Mouse (Mus musculus): ENCODE results near the gene Ifna1. TPM values are rescaled to one million over a fixed set of nuclear protein-coding genes. Genes with fewer than 3 reads are reported as not detected.
"Not testable (repeated sequence)": the region's sequence is repeated elsewhere in the genome, so short reads cannot be mapped to it uniquely, and the experiment has no call there.

The Ifna1 gene
- polyA plus RNA-seq, 1 experiment from 2014 or later, result not detected

- not testable (repeated sequence) for H3K4me3 ChIP-seq (ENCODE audit: low read depth, low read length); H3K36me3 ChIP-seq (ENCODE audit: control insufficient read depth, insufficient read depth, low read length); H3K4me2 ChIP-seq (replicated peaks; ENCODE audit: low read depth, low read length); H3K27ac ChIP-seq (ENCODE audit: low read depth, low read length); H3K4me1 ChIP-seq (replicated peaks; ENCODE audit: control insufficient read depth, insufficient read depth, low read length); ATAC-seq (ENCODE audit: low FRiP score); DNase-seq (ENCODE audit: low spot score); H3K27me3 ChIP-seq (ENCODE audit: control insufficient read depth, insufficient read depth, low read length); H3K9me3 ChIP-seq (ENCODE audit: control insufficient read depth, low read length); H3K9ac ChIP-seq (ENCODE audit: low read depth, low read length)
- WGBS, result 93% methylated on average over 1 of the region's 1 CpGs
Measured at GRCm38 (mm10) chr4:88835225-88835624, 14.7 kb upstream of the Ifna1 start, which contains the start of gene Ifna5. Gene Ifna5, plus strand, starts transcription at chr4:88835525.

DNA sequence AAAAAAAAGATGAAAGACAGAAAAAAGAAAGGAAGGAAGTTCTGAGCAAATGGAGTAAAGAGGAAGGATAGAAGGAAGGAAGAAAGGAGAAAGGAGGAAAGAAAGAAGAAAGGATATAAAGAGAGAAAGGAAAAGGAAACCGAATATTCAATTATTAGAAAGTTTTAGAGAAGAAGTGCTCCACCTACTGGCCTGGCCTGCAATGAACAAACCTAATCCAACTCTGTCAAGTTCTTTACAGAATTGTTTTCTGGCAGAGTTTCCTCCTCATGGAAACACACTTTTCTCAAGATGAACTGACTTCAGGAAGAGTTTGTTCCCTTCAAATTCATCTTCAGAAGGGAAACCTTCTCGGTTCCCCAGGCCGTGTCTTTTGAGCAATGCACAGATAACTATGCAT lies 11.1 kb upstream of the Ifna1 start:
- WGBS, result 40% methylated on average over 3 of the region's 3 CpGs

GRCm38 (mm10) chr4:88840058-88840457 lies 9.8 kb upstream of the Ifna1 start:
- ATAC-seq (ENCODE audit: low FRiP score), result no peak
- Histone ChIP-seq H3K4me2 (replicated peaks; ENCODE audit: low read depth, low read length) (no peak overlapping the region), H3K36me3 (ENCODE audit: control insufficient read depth, insufficient read depth, low read length) (no peaks in the 10 kb centered on the region), H3K9me3 (ENCODE audit: control insufficient read depth, low read length) (no peaks in the 10 kb centered on the region), H3K4me3 (ENCODE audit: low read depth, low read length) (no peak overlapping the region), H3K27ac (ENCODE audit: low read depth, low read length) (no peak overlapping the region), H3K9ac (ENCODE audit: low read depth, low read length) (no peak overlapping the region), H3K27me3 (ENCODE audit: control insufficient read depth, insufficient read depth, low read length) (no peaks in the 10 kb centered on the region), H3K4me1 (replicated peaks; ENCODE audit: control insufficient read depth, insufficient read depth, low read length) (no peaks in the 10 kb centered on the region)
- 85% methylated on average over 3 of the region's 3 CpGs for WGBS
- DNase-seq (ENCODE audit: low spot score), result no peak

More for the DNA sequence above, 11.1 kb upstream of the Ifna1 start:
- DNase-seq (ENCODE audit: low spot score) (peak; percentile 46), ATAC-seq (ENCODE audit: low FRiP score) (no peak)
- no peaks in the 10 kb centered on the region for H3K27me3 ChIP-seq (ENCODE audit: control insufficient read depth, insufficient read depth, low read length)
- H3K36me3 ChIP-seq (ENCODE audit: control insufficient read depth, insufficient read depth, low read length), result no peaks in the 10 kb centered on the region
- H3K9me3 ChIP-seq (ENCODE audit: control insufficient read depth, low read length), result no peaks in the 10 kb centered on the region
- H3K9ac ChIP-seq (ENCODE audit: low read depth, low read length), result no peak overlapping the region
- H3K4me2 ChIP-seq (replicated peaks; ENCODE audit: low read depth, low read length), result no peak overlapping the region
- no peak overlapping the region for H3K4me3 ChIP-seq (ENCODE audit: low read depth, low read length)
- no peaks in the 10 kb centered on the region for H3K4me1 ChIP-seq (replicated peaks; ENCODE audit: control insufficient read depth, insufficient read depth, low read length)
- no peak overlapping the region for H3K27ac ChIP-seq (ENCODE audit: low read depth, low read length)

DNA sequence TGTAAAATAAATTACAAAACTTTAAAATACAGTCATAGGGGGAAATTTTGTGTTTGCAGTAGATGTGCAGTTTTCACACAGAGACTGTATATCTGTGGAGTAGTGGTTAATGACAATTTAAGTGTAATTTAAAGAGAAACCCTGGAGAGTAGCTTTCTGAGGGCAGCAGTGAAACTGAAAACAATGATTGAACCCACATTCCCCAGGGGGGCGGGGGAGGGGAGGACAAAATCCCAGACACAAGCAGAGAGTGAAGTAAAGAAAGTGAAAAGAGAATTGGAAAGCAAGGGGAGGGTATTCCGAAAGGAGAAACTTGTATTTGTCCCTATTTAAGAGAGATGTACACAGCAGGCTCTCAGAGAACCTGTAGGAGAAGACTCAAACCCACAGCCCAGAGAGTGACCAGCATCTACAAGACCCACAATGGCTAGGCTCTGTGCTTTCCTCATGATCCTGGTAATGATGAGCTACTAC lies 8.4 kb upstream of the Ifna1 start, which contains the start of gene Ifna4:
Ifna4 (plus strand) TSS at position 424 of the 474 bp plus-strand sequence.
- H3K9ac ChIP-seq (ENCODE audit: low read depth, low read length), result no peak within 1 kb of the TSS
- H3K9me3 ChIP-seq (ENCODE audit: control insufficient read depth, low read length), result no peaks in the 10 kb centered on the region
- DNase-seq (ENCODE audit: low spot score), result no peak
- 24% methylated on average over 2 of the region's 2 CpGs for WGBS
- H3K4me3 ChIP-seq (ENCODE audit: low read depth, low read length), result no peak within 1 kb of the TSS
- H3K36me3 ChIP-seq (ENCODE audit: control insufficient read depth, insufficient read depth, low read length), result no peaks in the 10 kb centered on the region
- no peak for ATAC-seq (ENCODE audit: low FRiP score)
- no peaks in the 10 kb centered on the region for H3K4me1 ChIP-seq (replicated peaks; ENCODE audit: control insufficient read depth, insufficient read depth, low read length)
- H3K27ac ChIP-seq (ENCODE audit: low read depth, low read length), result no peak within 1 kb of the TSS
- no peaks in the 10 kb centered on the region for H3K27me3 ChIP-seq (ENCODE audit: control insufficient read depth, insufficient read depth, low read length)
- H3K4me2 ChIP-seq (replicated peaks; ENCODE audit: low read depth, low read length), result no peak within 1 kb of the TSS

GRCm38 (mm10) chr4:88845334-88845733 lies 4.6 kb upstream of the Ifna1 start:
- WGBS, result 50% methylated on average over 2 of the region's 2 CpGs
- Histone ChIP-seq H3K9ac (ENCODE audit: low read depth, low read length) (no peak overlapping the region), H3K27ac (ENCODE audit: low read depth, low read length) (no peak overlapping the region), H3K4me3 (ENCODE audit: low read depth, low read length) (no peak overlapping the region), H3K36me3 (ENCODE audit: control insufficient read depth, insufficient read depth, low read length) (no peaks in the 10 kb centered on the region), H3K4me2 (replicated peaks; ENCODE audit: low read depth, low read length) (no peak overlapping the region), H3K27me3 (ENCODE audit: control insufficient read depth, insufficient read depth, low read length) (no peaks in the 10 kb centered on the region), H3K9me3 (ENCODE audit: control insufficient read depth, low read length) (no peaks in the 10 kb centered on the region), H3K4me1 (replicated peaks; ENCODE audit: control insufficient read depth, insufficient read depth, low read length) (no peaks in the 10 kb centered on the region)
- ATAC-seq (ENCODE audit: low FRiP score), result no peak
- DNase-seq (ENCODE audit: low spot score), result no peak

DNA sequence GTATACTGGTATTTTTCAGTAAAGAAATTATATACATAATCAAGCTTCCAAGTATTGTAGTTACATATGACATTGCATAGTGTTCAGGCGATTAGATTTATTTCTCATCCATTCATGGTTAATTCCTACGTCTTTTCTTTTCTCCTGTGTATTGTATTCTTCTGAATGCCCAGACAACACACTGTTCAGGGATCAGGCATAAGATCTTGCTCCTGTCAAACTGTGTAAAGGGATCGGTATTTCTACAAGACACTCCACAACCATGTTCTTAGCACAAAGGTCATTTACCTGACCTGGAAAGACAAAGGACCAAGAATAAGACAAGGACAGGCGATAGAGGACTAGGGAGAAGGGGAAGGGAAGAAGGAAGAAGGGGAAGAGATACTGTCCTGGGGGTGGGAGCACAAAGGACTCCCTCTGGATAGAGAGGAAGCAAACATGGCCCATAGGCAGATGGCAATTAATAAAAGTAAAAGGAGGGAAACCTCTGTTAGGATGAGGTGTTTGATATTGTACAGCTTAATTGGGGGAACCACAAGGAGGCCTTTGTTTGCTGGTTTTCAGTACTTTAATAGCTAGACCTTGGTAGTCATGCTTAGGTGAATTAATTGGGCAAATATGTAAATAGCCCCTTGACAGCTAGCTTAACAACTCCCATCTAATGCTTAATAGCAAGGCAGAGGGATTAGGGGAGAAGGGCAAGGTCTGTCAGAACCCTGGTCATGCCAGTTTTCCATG lies 1.3 kb downstream of the Ifna1 start:
- no peaks in the 10 kb centered on the region for H3K36me3 ChIP-seq (ENCODE audit: control insufficient read depth, insufficient read depth, low read length)
- 46% methylated on average over 4 of the region's 4 CpGs for WGBS
- H3K9ac ChIP-seq (ENCODE audit: low read depth, low read length), result no peak overlapping the region
- H3K4me1 ChIP-seq (replicated peaks; ENCODE audit: control insufficient read depth, insufficient read depth, low read length), result no peaks in the 10 kb centered on the region
- H3K27me3 ChIP-seq (ENCODE audit: control insufficient read depth, insufficient read depth, low read length), result no peaks in the 10 kb centered on the region
- no peak overlapping the region for H3K4me2 ChIP-seq (replicated peaks; ENCODE audit: low read depth, low read length)
- H3K4me3 ChIP-seq (ENCODE audit: low read depth, low read length), result no peak overlapping the region
- ATAC-seq (ENCODE audit: low FRiP score) (no peak), DNase-seq (ENCODE audit: low spot score) (no peak)
- no peak overlapping the region for H3K27ac ChIP-seq (ENCODE audit: low read depth, low read length)
- H3K9me3 ChIP-seq (ENCODE audit: control insufficient read depth, low read length), result no peaks in the 10 kb centered on the region

GRCm38 (mm10) chr4:88859214-88859613 lies 9.3 kb downstream of the Ifna1 start:
- H3K27ac ChIP-seq (ENCODE audit: low read depth, low read length), result no peak overlapping the region
- H3K36me3 ChIP-seq (ENCODE audit: control insufficient read depth, insufficient read depth, low read length), result no peaks in the 10 kb centered on the region
- H3K4me3 ChIP-seq (ENCODE audit: low read depth, low read length), result no peak overlapping the region
- DNase-seq (ENCODE audit: low spot score) (no peak), ATAC-seq (ENCODE audit: low FRiP score) (no peak)
- no peaks in the 10 kb centered on the region for H3K27me3 ChIP-seq (ENCODE audit: control insufficient read depth, insufficient read depth, low read length)
- H3K9me3 ChIP-seq (ENCODE audit: control insufficient read depth, low read length), result no peaks in the 10 kb centered on the region
- H3K4me1 ChIP-seq (replicated peaks; ENCODE audit: control insufficient read depth, insufficient read depth, low read length), result no peaks in the 10 kb centered on the region
- H3K9ac ChIP-seq (ENCODE audit: low read depth, low read length), result no peak overlapping the region
- H3K4me2 ChIP-seq (replicated peaks; ENCODE audit: low read depth, low read length), result no peak overlapping the region

DNA sequence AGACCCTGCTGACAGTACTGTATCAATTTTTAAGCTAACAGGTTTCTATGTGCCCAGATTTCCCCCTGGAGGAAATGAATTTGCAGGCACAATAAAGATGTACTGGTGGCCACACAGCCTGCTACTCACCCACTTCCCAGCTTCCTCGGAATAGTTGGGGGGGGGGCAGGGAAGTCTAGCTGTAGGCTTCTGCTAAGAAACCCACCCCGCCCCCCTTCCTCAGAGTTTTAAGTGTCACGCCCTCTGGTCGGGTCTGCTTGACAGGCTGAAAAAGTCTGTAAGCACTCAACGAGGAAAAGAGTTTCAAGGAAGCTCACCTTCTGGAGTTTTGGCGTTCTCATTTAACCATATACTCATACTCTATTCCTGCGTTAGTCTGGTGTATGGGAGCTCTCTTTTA lies 13.4 kb downstream of the Ifna1 start:
- H3K27ac ChIP-seq (ENCODE audit: low read depth, low read length), result no peak overlapping the region
- H3K9ac ChIP-seq (ENCODE audit: low read depth, low read length), result no peak overlapping the region
- no peak for ATAC-seq (ENCODE audit: low FRiP score)
- H3K4me1 ChIP-seq (replicated peaks; ENCODE audit: control insufficient read depth, insufficient read depth, low read length), result no peaks in the 10 kb centered on the region
- H3K9me3 ChIP-seq (ENCODE audit: control insufficient read depth, low read length), result no peaks in the 10 kb centered on the region
- no peaks in the 10 kb centered on the region for H3K36me3 ChIP-seq (ENCODE audit: control insufficient read depth, insufficient read depth, low read length)
- DNase-seq (ENCODE audit: low spot score), result no peak
- no peak overlapping the region for H3K4me2 ChIP-seq (replicated peaks; ENCODE audit: low read depth, low read length)
- no peak overlapping the region for H3K4me3 ChIP-seq (ENCODE audit: low read depth, low read length)
- WGBS, result 5% methylated on average over 7 of the region's 7 CpGs
- no peaks in the 10 kb centered on the region; the same call in 1 of the 2 replicates for H3K27me3 ChIP-seq (ENCODE audit: control insufficient read depth, insufficient read depth, low read length)

GRCm38 (mm10) chr4:88864599-88864998 lies 14.7 kb downstream of the Ifna1 start:
- ATAC-seq (ENCODE audit: low FRiP score), result no peak
- WGBS, result 76% methylated on average over 9 of the region's 9 CpGs
- Histone ChIP-seq H3K4me3 (ENCODE audit: low read depth, low read length) (no peak overlapping the region), H3K4me1 (replicated peaks; ENCODE audit: control insufficient read depth, insufficient read depth, low read length) (no peaks in the 10 kb centered on the region), H3K4me2 (replicated peaks; ENCODE audit: low read depth, low read length) (no peak overlapping the region), H3K9ac (ENCODE audit: low read depth, low read length) (no peak overlapping the region), H3K27ac (ENCODE audit: low read depth, low read length) (no peak overlapping the region), H3K9me3 (ENCODE audit: control insufficient read depth, low read length) (no peaks in the 10 kb centered on the region), H3K36me3 (ENCODE audit: control insufficient read depth, insufficient read depth, low read length) (no peaks in the 10 kb centered on the region), H3K27me3 (ENCODE audit: control insufficient read depth, insufficient read depth, low read length) (no peaks in the 10 kb centered on the region; the same call in 1 of the 2 replicates)
- no peak for DNase-seq (ENCODE audit: low spot score)

All from hindbrain, embryonic 11.5 days (tissue).